Mouse (Mus musculus) hindbrain, embryonic 14.5 days (tissue): ENCODE measurements around the gene Sebox. TPM values are rescaled to one million over a fixed set of nuclear protein-coding genes. Genes with fewer than 3 reads are reported as not detected.

Experiments
- ATAC-seq: fragments of 200-750 bp; cut with Nextera tagmentation; 2 replicates; pipeline ENCODE4 v1.8.0; 2017; ENCODE audit warnings: moderate number of reproducible peaks, mild to moderate bottlenecking, moderate TSS enrichment, moderate library complexity; ENCODE audit not compliant: low FRiP score
- DNase-seq: peaks from one replicate; pipeline ENCODE4 v3.0.0-alpha.2; 2015; ENCODE audit warnings: low spot score
- H3K27ac ChIP-seq: fragments of 300-500 bp; sonication (generic); 2 replicates; pipeline ENCODE4 v1.5.1; 2014; ENCODE audit warnings: mild to moderate bottlenecking, moderate library complexity
- H3K27me3 ChIP-seq: fragments of 300-500 bp; sonication (generic); 2 replicates; pipeline ENCODE4 v1.6.1; 2014; ENCODE audit warnings: mild to moderate bottlenecking, low read length, mixed read lengths; ENCODE audit not compliant: control insufficient read depth, insufficient read depth
- H3K36me3 ChIP-seq: fragments of 300-500 bp; sonication (generic); replicated peaks from 2 replicates; pipeline ENCODE4 v1.6.1; 2014; ENCODE audit not compliant: control insufficient read depth, insufficient read depth
- H3K4me1 ChIP-seq: fragments of 300-500 bp; sonication (generic); replicated peaks from 2 replicates; pipeline ENCODE4 v1.6.1; 2014; ENCODE audit warnings: antibody characterized with exemption, low read length, mixed read lengths; ENCODE audit not compliant: control insufficient read depth, insufficient read depth
- H3K4me2 ChIP-seq: fragments of 300-500 bp; sonication (generic); replicated peaks from 2 replicates; pipeline ENCODE4 v1.6.1; 2014; ENCODE audit warnings: mild to moderate bottlenecking, moderate library complexity
- H3K4me3 ChIP-seq: fragments of 300-500 bp; sonication (generic); replicated peaks from 2 replicates; pipeline ENCODE4 v1.5.1; 2014; ENCODE audit warnings: mild to moderate bottlenecking, low read length
- H3K9ac ChIP-seq: fragments of 300-500 bp; sonication (generic); 2 replicates; pipeline ENCODE4 v1.6.1; 2014
- H3K9me3 ChIP-seq: fragments of 300-500 bp; sonication (generic); 2 replicates; pipeline ENCODE4 v1.6.1; 2016; ENCODE audit warnings: low read length; ENCODE audit not compliant: control insufficient read depth
- WGBS: fragments of 180-500 bp; shearing (Covaris S2); extraction: QIAGEN DNeasy Blood & Tissue Kit; methylation state at CpG from one replicate; pipeline ENCODE4 v1.1.7; 2014; 5-methylcytosine and 5-hydroxymethylcytosine counted together
- polyA plus RNA-seq: library from polyadenylated mRNA; unstranded; fragments of >200 nt; fragmentation: Nextera tagmentation; extraction: Ambion mirVana; gene quantifications from 2 replicates; pipeline ENCODE4 v1.2.1, GENCODE M21; 2014

Gene Sebox
- polyA plus RNA-seq, 1 experiment from 2014 or later = not detected

DNA sequence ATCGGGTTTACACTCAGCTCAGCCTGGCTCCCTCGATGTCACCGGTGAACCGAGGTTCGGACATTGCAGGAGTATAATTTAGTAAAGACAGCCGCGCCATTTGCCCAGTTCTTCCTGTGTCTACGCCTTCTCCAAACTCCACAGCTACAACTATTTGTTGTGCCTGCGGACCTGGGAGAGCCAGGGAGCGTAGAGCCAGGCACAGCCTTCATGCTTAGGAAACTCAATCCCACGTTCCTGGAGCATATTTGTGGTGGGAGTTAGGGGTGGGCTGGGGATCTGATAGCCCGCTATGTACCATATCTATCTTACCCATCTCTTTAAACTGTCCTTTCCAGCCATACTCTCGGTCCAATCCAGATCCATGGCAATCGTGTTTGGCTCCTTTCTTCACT, 33.4 kb downstream of the Sebox start:
- WGBS = 3% methylated on average over 14 of the region's 14 CpGs
- H3K4me1 ChIP-seq = peaks cover 26% of the 10 kb centered on the region
- ATAC-seq (0 out of 2 replicates have a peak, but pooled peaks have one; percentile 1), DNase-seq (no peak)
- H3K27ac ChIP-seq = peak overlapping the region; percentile 86
- peak overlapping the region; percentile 75 for H3K4me3 ChIP-seq
- peaks cover 31% of the 10 kb centered on the region for H3K36me3 ChIP-seq
- H3K9ac ChIP-seq = peak overlapping the region; percentile 88
- no peaks in the 10 kb centered on the region for H3K9me3 ChIP-seq
- no peaks in the 10 kb centered on the region for H3K27me3 ChIP-seq
- peak overlapping the region; percentile 87 for H3K4me2 ChIP-seq

DNA sequence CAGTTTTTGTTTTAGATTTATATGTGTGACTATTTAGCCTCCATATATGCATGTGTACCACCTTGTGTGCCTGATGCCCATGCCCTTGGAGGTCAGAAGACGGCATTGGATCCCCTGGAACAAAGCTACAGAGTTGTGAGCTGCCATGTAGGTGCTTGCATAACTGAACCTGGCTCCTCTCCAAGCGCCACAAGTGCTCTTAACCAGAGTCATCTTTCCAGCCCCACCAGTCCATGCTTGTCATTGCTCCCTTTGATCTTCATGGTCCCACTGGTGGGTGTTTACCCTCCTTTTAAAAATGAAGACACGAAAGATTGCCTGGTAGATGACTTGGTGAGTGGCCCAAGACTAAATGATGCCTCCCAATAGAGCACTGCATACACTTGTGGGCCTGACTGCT, 37.1 kb downstream of the Sebox start:
- Histone ChIP-seq H3K4me3 (no peak overlapping the region), H3K9me3 (no peaks in the 10 kb centered on the region), H3K4me2 (no peak overlapping the region), H3K27me3 (no peaks in the 10 kb centered on the region), H3K4me1 (peaks cover 13% of the 10 kb centered on the region), H3K9ac (no peak overlapping the region), H3K27ac (no peak overlapping the region), H3K36me3 (peaks cover 55% of the 10 kb centered on the region)
- 90% methylated on average over 3 of the region's 3 CpGs for WGBS
- ATAC-seq (no peak), DNase-seq (no peak)

DNA sequence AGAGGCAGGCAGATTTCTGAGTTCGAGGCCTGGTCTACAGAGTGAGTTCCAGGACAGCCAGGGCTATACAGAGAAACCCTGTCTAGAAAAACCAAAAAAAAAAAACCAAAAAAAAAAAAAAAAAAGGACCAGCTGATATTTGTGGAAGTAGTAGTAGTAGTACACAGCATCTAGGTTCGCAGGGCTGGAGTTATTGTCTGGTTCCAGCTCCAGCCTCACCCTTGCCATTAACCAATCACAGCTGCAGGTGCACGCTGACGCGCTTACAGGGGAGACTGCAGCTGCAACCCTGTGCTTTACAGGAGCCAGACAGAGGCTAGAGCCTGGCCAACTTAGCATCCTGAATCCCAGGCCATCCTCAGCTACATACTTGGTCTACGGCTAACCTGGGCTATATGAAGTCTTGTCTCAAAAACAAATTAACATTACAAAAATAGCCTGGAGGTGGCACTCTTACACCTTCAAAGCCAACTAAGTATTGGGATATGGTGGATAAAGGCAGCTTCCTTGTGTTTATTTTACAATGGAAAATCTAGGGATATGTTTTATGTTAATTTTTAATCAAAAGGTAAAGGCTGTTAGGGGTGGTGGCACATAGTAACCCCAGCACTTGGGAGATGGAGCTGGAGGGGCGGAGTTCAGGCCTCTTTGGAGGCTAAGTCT, 41.3 kb downstream of the Sebox start:
- Histone ChIP-seq H3K27ac (no peak overlapping the region), H3K27me3 (no peaks in the 10 kb centered on the region), H3K9ac (no peak overlapping the region), H3K36me3 (peaks cover 44% of the 10 kb centered on the region), H3K4me2 (no peak overlapping the region), H3K9me3 (no peaks in the 10 kb centered on the region), H3K4me3 (no peak overlapping the region), H3K4me1 (peaks cover 6% of the 10 kb centered on the region; the same call in 1 of the 2 replicates)
- WGBS = 96% methylated on average over 7 of the region's 7 CpGs
- ATAC-seq (no peak), DNase-seq (no peak)

DNA sequence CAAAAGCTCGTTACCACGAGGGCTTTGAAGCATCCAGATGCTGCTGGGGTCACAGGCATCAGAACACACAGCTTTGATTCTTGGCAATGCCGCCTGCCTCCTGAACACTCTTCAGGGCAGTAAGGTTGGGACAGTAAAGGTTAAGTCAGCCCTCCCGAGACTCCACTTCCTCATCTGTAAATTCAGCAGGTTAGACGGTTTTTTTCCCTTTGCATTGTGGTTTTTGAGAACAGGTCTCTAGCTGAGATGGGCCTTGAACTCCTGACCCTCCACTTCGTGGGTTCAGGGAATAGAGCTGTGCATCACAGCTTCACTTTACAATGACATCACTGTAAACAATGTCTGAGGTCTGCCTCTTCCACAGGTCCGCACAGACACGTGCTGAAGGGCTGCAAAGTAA, 41.9 kb downstream of the Sebox start:
- Histone ChIP-seq H3K4me1 (peaks cover 11% of the 10 kb centered on the region; the same call in 1 of the 2 replicates), H3K4me2 (no peak overlapping the region), H3K27ac (no peak overlapping the region), H3K9ac (no peak overlapping the region), H3K9me3 (no peaks in the 10 kb centered on the region), H3K4me3 (no peak overlapping the region), H3K27me3 (no peaks in the 10 kb centered on the region), H3K36me3 (peaks cover 38% of the 10 kb centered on the region)
- ATAC-seq (no peak), DNase-seq (no peak)
- 83% methylated on average over 8 of the region's 8 CpGs for WGBS

DNA sequence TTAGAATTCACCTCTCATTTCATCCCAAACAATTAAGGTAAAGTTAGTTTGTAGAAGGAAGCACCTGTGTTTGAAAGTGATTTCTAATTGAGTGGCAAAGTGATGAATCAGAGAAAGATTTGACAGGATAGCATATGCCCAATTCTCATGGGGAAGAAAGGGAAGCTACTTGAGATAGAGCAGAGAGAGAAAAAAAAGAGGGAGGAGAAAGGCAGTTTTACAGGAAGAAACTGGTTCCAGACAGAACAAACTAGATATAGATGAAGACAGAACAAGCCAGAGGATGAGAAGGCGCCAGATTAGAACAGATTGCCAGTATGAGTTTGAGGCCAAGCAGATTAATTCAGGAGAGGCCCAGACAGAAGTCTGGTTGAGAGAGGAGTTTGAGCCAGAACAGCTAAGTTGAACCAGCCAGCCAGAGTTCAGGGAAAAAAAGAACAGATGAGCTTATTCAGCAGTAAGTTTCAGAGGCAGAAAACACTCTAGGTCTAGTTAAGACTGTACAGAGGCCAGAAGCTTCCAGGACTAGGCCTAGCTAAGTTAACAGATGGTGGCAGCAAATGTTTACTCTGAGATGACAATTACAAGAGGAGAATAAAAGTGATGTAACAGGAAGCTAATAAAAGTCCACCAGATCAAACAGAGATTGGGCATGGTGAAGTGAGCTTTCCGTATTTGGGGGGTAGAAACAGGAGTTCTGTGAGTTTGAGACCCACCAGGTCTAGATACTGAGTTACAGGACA, 44.6 kb downstream of the Sebox start:
- Histone ChIP-seq H3K27me3 (no peaks in the 10 kb centered on the region), H3K36me3 (peaks cover 15% of the 10 kb centered on the region), H3K4me1 (peaks cover 11% of the 10 kb centered on the region), H3K27ac (no peak overlapping the region), H3K9ac (no peak overlapping the region), H3K4me3 (no peak overlapping the region), H3K4me2 (no peak overlapping the region), H3K9me3 (0 out of 2 replicates have a peak, but pooled peaks cover under 1% of the 10 kb centered on the region)
- no peak for ATAC-seq
- WGBS = 85% methylated on average over 2 of the region's 2 CpGs
- no peak for DNase-seq

DNA sequence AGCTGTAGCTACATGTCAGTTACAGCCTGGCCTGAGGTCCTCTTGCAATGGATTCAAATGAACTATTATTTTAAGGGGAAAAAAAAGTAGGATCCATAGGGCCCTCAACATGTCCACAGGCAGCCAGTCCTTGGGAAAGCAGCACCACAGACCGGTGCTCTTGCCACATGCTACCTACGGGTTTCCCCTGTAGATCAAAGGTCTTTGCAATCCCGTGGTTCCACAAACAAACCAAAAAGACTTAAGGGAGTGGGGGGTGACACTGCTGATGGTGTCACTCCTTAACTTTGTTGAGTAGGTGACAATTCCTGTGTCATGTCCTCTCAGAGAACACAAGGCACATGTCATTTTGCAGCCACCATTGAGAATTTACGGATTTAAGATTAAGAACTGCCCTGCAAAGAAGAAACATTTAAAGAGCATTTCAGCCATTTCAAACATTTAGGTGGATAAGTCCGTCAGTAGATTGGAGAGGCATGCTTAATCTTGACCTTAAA, 46.3 kb downstream of the Sebox start:
- Histone ChIP-seq H3K9ac (peak overlapping the region; percentile 71), H3K36me3 (0 out of 2 replicates have a peak, but pooled peaks cover 2% of the 10 kb centered on the region), H3K27me3 (no peaks in the 10 kb centered on the region), H3K9me3 (peaks cover 10% of the 10 kb centered on the region; the same call in 1 of the 2 replicates), H3K4me1 (peaks cover 11% of the 10 kb centered on the region), H3K27ac (no peak overlapping the region; the same call in 1 of the 2 replicates), H3K4me3 (peak overlapping the region; percentile 66), H3K4me2 (peak overlapping the region; percentile 89)
- ATAC-seq (no peak), DNase-seq (no peak)
- 19% methylated on average over 5 of the region's 5 CpGs for WGBS

DNA sequence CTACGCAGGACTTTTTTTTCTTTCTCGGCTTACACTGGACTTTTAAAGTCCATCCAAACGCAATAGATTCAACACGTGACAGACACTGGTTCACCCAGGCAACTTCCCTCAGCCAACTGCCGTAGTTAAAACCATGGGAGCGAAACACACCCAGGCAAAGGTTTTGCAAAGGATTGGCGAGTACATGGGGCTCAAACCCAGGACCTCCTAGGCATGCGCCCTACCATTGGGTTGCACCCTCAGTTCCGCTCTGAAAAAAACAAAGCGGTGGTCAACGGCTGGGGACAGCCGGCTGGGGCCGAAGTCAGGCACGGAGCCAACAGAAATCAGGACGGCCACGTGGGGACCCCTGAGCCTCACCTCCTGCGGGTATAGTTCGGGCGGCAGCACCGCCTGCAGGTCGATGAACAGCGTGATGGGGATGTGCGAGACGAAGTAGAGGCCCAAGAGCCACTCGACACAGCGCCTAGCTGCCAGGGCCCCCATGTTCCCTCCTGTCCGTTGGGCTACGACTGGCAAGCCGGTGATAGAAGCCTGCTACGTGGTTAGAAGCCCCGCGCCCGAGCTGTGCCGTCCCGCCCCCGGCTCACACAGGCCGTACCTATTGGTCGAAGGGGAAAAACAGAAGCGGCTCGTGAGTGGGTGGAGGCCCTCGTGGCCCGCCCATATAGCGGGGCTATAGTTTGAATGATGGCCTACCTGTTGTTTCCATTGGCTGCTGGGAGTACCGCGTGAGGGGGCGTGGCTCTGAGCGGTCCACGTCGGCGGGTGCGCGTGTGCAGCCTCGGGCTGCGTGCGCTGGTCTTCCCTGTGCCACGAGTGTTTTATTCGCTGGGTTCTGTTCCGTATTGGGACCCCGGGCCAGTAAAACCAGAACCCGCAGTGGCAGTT, 47.2 kb downstream of the Sebox start, which contains the start of gene Tmem97:
Tmem97 (minus strand) TSS at position 610 of the 891 bp plus-strand sequence.
- Histone ChIP-seq H3K9ac (peak within 1 kb of the TSS; percentile 71), H3K36me3 (no peaks in the 10 kb centered on the region), H3K4me3 (peak within 1 kb of the TSS; percentile 66), H3K27ac (peak within 1 kb of the TSS; percentile 82), H3K4me2 (peak within 1 kb of the TSS; percentile 89), H3K9me3 (peaks cover 10% of the 10 kb centered on the region; the same call in 1 of the 2 replicates), H3K4me1 (peaks cover 11% of the 10 kb centered on the region), H3K27me3 (no peaks in the 10 kb centered on the region)
- ATAC-seq (peak; percentile 100), DNase-seq (peak; percentile 95)
- under 1% methylated on average over 60 of the region's 60 CpGs for WGBS

DNA sequence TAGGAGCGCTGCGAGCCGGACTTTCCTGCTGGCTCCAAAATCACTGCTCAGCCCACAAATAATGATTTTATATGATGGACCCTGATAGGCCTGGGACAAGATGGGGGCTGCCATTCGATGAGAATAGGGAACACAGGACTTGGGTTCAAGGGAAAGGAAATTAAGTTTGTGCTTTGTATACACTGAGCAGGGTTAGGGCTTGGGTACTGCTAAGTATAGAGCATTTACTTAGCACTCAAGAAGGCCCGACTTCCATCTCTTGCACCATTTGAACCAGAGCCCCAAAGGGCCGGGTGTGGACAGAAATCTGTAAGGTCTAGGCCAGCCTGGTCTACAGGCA, 47.8 kb downstream of the Sebox start:
- Histone ChIP-seq H3K27ac (peak overlapping the region; percentile 82), H3K9ac (peak overlapping the region; percentile 51), H3K4me1 (peaks cover 11% of the 10 kb centered on the region), H3K27me3 (no peaks in the 10 kb centered on the region), H3K36me3 (no peaks in the 10 kb centered on the region), H3K4me2 (peak overlapping the region; percentile 89), H3K9me3 (peaks cover 10% of the 10 kb centered on the region; the same call in 1 of the 2 replicates), H3K4me3 (peak overlapping the region; percentile 66)
- ATAC-seq (peak; percentile 22), DNase-seq (no peak)
- WGBS = 35% methylated on average over 6 of the region's 6 CpGs
